Mouse (Mus musculus): ENCODE data around the gene Sik3. TPM values are rescaled to one million over a fixed set of nuclear protein-coding genes. Genes with fewer than 3 reads are reported as not detected.

Sik3 gene
- polyA plus RNA-seq, 1 experiment, result 13.7 TPM

DNA sequence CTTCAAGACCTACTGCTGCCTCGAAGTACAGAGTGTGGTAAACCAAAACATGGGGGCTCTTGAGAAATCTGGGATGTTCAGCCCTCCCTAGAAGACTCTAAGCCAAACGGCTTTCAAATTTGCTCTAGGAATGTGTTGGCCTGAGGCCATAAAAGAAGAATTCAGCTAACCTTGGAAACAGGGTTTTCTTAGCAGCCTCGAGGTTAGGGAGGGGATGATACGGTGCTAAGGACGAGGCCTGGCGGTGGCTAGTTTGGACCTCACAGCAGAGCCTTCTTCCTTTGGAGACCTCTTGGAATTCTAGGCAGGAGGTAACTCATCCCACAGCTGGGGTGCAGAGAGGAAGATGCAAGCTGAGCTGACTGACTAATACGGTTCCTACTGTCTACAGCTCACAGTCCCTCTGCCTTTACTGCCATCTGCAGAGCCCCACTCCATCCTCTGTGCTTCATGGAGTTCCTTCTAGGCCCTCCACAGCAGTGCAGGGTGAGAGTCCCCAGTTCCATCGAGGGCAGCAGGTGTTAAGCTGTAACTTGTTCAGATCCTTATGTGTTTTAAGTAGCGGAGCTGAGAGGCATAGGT, 22.8 kb downstream of the Sik3 start:
- Histone ChIP-seq H3K4me1 (ENCODE audit: control insufficient read depth, insufficient read depth, insufficient read length) (peaks cover 9% of the 10 kb centered on the region; the same call in 1 of the 2 replicates), H3K4me3 (ENCODE audit: extremely low read depth, insufficient read depth, insufficient read length) (no peak overlapping the region), H3K36me3 (ENCODE audit: control insufficient read depth, insufficient read depth, low read length) (no peaks in the 10 kb centered on the region; the same call in 1 of the 2 replicates), H3K27me3 (ENCODE audit: control insufficient read depth, insufficient read depth, low read length) (no peaks in the 10 kb centered on the region), H3K27ac (ENCODE audit: insufficient read depth, low read length) (no peak overlapping the region)
- WGBS, result 85% methylated on average over 9 of the region's 9 CpGs
- DNase-seq (ENCODE audit: low read depth in 1 of 2, low spot score in 2 of 2), result no peak
- TF ChIP-seq POLR2A (IDR thresholded peaks at IDR 0.05; ENCODE audit: low read depth, low read length), result no peak
- no peak for TF ChIP-seq CTCF (IDR thresholded peaks at IDR 0.05; ENCODE audit: extremely low read depth, insufficient read depth, insufficient read length, insufficient replicate concordance)

DNA sequence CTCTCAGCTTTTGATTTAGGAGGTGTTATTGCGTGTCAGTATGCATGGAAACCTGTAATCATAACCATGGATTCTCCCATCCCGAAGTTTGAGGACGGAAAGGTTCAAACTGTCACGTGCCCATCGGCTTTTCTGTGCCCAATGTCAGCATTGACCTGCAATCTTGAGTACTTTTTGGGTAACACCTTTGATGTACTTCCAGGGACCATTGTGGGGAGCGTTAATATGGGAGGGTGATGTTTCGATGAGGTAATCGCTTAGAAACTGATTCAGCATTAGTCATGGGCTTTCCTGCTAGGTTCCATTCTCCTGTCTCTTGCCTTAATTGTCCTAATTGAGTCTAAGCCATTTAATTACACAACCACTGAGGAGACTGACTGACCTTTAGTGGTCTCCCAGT, 24.3 kb downstream of the Sik3 start:
- 96% methylated on average over 8 of the region's 8 CpGs for WGBS
- TF ChIP-seq CTCF (IDR thresholded peaks at IDR 0.05; ENCODE audit: extremely low read depth, insufficient read depth, insufficient read length, insufficient replicate concordance), result no peak
- no peak for TF ChIP-seq POLR2A (IDR thresholded peaks at IDR 0.05; ENCODE audit: low read depth, low read length)
- no peak overlapping the region for H3K27ac ChIP-seq (ENCODE audit: insufficient read depth, low read length)
- no peaks in the 10 kb centered on the region for H3K27me3 ChIP-seq (ENCODE audit: control insufficient read depth, insufficient read depth, low read length)
- H3K4me3 ChIP-seq (ENCODE audit: extremely low read depth, insufficient read depth, insufficient read length), result no peak overlapping the region
- DNase-seq (ENCODE audit: low read depth in 1 of 2, low spot score in 2 of 2), result no peak
- H3K36me3 ChIP-seq (ENCODE audit: control insufficient read depth, insufficient read depth, low read length), result no peaks in the 10 kb centered on the region; the same call in 1 of the 2 replicates
- peaks cover 9% of the 10 kb centered on the region; the same call in 1 of the 2 replicates for H3K4me1 ChIP-seq (ENCODE audit: control insufficient read depth, insufficient read depth, insufficient read length)

DNA sequence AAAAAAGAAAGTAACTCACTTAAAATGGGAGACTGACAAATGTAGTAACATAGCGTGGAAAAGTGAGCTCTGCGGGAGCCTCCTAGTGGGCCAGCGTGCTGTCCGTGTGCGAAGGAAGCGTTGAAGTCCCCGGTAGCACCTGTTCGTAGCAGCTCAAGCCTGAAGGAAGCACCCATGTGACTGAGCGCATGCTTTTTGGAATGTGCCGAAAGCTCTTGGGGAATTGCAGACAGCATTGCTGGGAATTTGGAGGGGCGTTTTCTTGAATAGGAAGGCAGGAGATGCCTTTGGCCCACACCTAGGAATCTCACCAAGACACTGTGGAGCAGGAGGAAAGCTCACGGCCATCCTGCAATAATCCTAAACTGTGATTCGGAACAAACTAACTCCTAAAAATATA, 26.2 kb downstream of the Sik3 start:
- H3K4me3 ChIP-seq (ENCODE audit: extremely low read depth, insufficient read depth, insufficient read length), result no peak overlapping the region
- DNase-seq (ENCODE audit: low read depth in 1 of 2, low spot score in 2 of 2), result no peak
- TF ChIP-seq POLR2A (IDR thresholded peaks at IDR 0.05; ENCODE audit: low read depth, low read length) (no peak), CTCF (IDR thresholded peaks at IDR 0.05; ENCODE audit: extremely low read depth, insufficient read depth, insufficient read length, insufficient replicate concordance) (no peak)
- H3K27ac ChIP-seq (ENCODE audit: insufficient read depth, low read length), result no peak overlapping the region
- WGBS, result 97% methylated on average over 13 of the region's 13 CpGs
- H3K4me1 ChIP-seq (ENCODE audit: control insufficient read depth, insufficient read depth, insufficient read length), result peaks cover 1% of the 10 kb centered on the region; the same call in 1 of the 2 replicates
- no peaks in the 10 kb centered on the region; the same call in 1 of the 2 replicates for H3K36me3 ChIP-seq (ENCODE audit: control insufficient read depth, insufficient read depth, low read length)
- no peaks in the 10 kb centered on the region for H3K27me3 ChIP-seq (ENCODE audit: control insufficient read depth, insufficient read depth, low read length)

DNA sequence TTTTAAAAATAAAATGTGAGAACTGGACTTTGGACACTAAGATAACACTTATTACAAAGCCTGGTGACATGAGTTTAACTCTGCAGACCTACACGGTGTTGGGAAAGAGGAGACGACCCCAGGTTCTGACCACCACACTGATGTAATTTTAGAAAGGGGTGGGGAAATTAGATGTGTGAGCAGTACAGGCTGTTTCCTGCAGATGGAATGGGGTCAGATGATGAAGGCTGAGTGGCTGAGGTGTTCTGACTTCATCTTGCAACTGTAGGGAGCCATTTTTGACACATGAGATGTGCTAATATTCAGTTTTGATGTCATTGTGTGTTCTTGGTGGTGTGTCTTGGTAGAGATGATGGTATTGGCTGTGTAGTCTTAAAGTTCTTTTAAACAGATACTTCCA, 28.6 kb downstream of the Sik3 start:
- Histone ChIP-seq H3K4me1 (ENCODE audit: control insufficient read depth, insufficient read depth, insufficient read length) (0 out of 2 replicates have a peak, but pooled peaks cover 2% of the 10 kb centered on the region), H3K36me3 (ENCODE audit: control insufficient read depth, insufficient read depth, low read length) (no peaks in the 10 kb centered on the region; the same call in 1 of the 2 replicates), H3K27ac (ENCODE audit: insufficient read depth, low read length) (no peak overlapping the region), H3K4me3 (ENCODE audit: extremely low read depth, insufficient read depth, insufficient read length) (no peak overlapping the region), H3K27me3 (ENCODE audit: control insufficient read depth, insufficient read depth, low read length) (no peaks in the 10 kb centered on the region)
- TF ChIP-seq POLR2A (IDR thresholded peaks at IDR 0.05; ENCODE audit: low read depth, low read length) (no peak), CTCF (IDR thresholded peaks at IDR 0.05; ENCODE audit: extremely low read depth, insufficient read depth, insufficient read length, insufficient replicate concordance) (no peak)
- no peak for DNase-seq (ENCODE audit: low read depth in 1 of 2, low spot score in 2 of 2)
- WGBS, result 73% methylated on average over 2 of the region's 2 CpGs

DNA sequence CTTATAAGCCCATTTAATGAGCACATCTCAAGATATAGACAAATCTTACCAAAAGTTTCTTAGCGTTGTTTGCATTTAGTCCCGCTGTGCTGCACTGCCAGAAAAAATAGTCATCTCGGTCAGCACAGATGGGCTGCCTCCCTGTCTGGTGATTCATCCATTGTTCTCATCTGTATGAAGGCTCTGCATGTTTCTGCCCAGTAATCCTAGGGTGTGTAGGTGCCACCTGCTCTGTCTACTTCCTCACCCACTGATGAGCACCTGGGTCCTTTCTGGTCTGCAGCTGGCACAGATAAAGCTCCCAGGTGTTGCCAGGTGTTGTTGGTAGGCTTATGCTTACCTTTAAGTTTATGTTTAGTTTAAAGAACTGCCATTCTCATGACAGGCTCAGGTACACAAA, 29.8 kb downstream of the Sik3 start:
- 87% methylated on average over 3 of the region's 3 CpGs for WGBS
- no peak overlapping the region for H3K27ac ChIP-seq (ENCODE audit: insufficient read depth, low read length)
- H3K4me1 ChIP-seq (ENCODE audit: control insufficient read depth, insufficient read depth, insufficient read length), result 0 out of 2 replicates have a peak, but pooled peaks cover 2% of the 10 kb centered on the region
- no peak for TF ChIP-seq CTCF (IDR thresholded peaks at IDR 0.05; ENCODE audit: extremely low read depth, insufficient read depth, insufficient read length, insufficient replicate concordance)
- TF ChIP-seq POLR2A (IDR thresholded peaks at IDR 0.05; ENCODE audit: low read depth, low read length), result no peak
- no peak overlapping the region for H3K4me3 ChIP-seq (ENCODE audit: extremely low read depth, insufficient read depth, insufficient read length)
- no peak for DNase-seq (ENCODE audit: low read depth in 1 of 2, low spot score in 2 of 2)
- H3K36me3 ChIP-seq (ENCODE audit: control insufficient read depth, insufficient read depth, low read length), result no peaks in the 10 kb centered on the region; the same call in 1 of the 2 replicates
- H3K27me3 ChIP-seq (ENCODE audit: control insufficient read depth, insufficient read depth, low read length), result no peaks in the 10 kb centered on the region

DNA sequence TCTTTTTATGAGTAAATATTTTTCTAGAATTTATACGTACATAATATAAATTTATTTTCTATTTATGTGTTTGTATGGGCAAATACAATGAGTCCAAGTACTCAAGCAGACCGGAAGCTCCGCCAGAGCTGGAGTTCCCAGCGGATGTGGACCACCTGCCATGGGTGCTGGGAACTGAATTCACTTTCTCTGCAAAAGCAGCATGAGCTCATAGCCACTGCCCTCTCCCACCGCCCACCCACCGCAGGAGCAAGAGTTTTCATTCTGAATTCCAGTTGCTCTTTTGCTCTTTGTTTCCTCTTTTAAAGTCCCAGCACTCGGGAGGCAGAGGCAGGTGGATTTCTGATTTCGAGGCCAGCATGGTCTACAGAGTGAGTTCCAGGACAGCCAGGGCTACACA, 31.0 kb downstream of the Sik3 start:
- WGBS, result 97% methylated on average over 8 of the region's 8 CpGs
- 0 out of 2 replicates have a peak, but pooled peaks cover 2% of the 10 kb centered on the region for H3K4me1 ChIP-seq (ENCODE audit: control insufficient read depth, insufficient read depth, insufficient read length)

More for the DNA sequence above, 31.0 kb downstream of the Sik3 start:
- Histone ChIP-seq H3K4me3 (ENCODE audit: extremely low read depth, insufficient read depth, insufficient read length) (no peak overlapping the region), H3K36me3 (ENCODE audit: control insufficient read depth, insufficient read depth, low read length) (no peaks in the 10 kb centered on the region; the same call in 1 of the 2 replicates), H3K27ac (ENCODE audit: insufficient read depth, low read length) (no peak overlapping the region), H3K27me3 (ENCODE audit: control insufficient read depth, insufficient read depth, low read length) (no peaks in the 10 kb centered on the region)
- DNase-seq (ENCODE audit: low read depth in 1 of 2, low spot score in 2 of 2), result no peak
- TF ChIP-seq POLR2A (IDR thresholded peaks at IDR 0.05; ENCODE audit: low read depth, low read length) (no peak), CTCF (IDR thresholded peaks at IDR 0.05; ENCODE audit: extremely low read depth, insufficient read depth, insufficient read length, insufficient replicate concordance) (no peak)

Data from spleen, adult 2 months (tissue).